Mouse (Mus musculus) lung, postnatal 0 days (tissue): Measurements from ENCODE around the gene Zranb1.

Source experiments
- CTCF ChIP-seq: IDR thresholded peaks from 2 replicates; pipeline ENCODE4 v1.5.1; 2016; ENCODE audit warnings: antibody characterized with exemption, mild to moderate bottlenecking
- EP300 ChIP-seq: IDR thresholded peaks from 2 replicates; pipeline ENCODE4 v1.6.1; 2016; ENCODE audit warnings: antibody characterized with exemption, mild to moderate bottlenecking, control low read depth

- TF ChIP-seq CTCF (no peak), EP300 (no peak)
Observed at GRCm38 (mm10) chr7:132927201-132927600, 3.7 kb upstream of the Zranb1 start.
